Mouse (Mus musculus) spleen, adult 2 months (tissue): ENCODE results near the gene Rbm39.

ENCODE experiments used
- CTCF ChIP-seq: fragments of 200-500 bp; IDR thresholded peaks from 2 replicates; pipeline ENCODE4 v1.5.1; 2011; ENCODE audit warnings: mild to moderate bottlenecking, inconsistent platforms; ENCODE audit not compliant: insufficient read depth, insufficient read length, insufficient replicate concordance; ENCODE audit errors: extremely low read depth
- POLR2A ChIP-seq: fragments of 200-500 bp; IDR thresholded peaks from 2 replicates; pipeline ENCODE4 v1.6.1; 2011; ENCODE audit warnings: low read depth, low read length, inconsistent platforms

DNA sequence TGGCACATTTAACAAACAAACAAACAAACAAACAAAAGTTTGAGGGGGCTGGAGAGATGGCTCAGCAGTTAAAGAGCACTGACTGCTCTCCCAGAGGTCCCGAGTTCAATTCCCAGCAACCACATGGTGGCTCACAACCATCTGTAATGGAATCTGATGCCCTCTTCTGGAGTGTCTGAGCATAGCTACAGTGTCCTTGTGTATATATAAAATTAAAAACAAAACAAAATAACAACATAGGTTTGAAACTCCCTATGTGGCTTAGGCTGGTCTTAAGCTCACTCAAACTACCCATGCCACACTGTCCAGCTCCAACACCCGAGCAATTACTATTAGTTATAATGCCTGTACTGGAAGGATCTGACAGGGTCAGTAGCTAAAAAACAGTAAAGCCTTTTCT lies 37.2 kb downstream of the Rbm39 start:
- no peak for TF ChIP-seq CTCF
- no peak for TF ChIP-seq POLR2A
